Mouse (Mus musculus) spleen, postnatal 36 days (tissue): ENCODE data around the gene Rnf215.
"Not testable (repeated sequence)": the region's sequence is repeated elsewhere in the genome, so short reads cannot be mapped to it uniquely, and the experiment has no call there.

Experiments used
- DNase-seq, 2 experiments: peaks; one replicate each; pipeline ENCODE4 v3.0.0; 2022; ENCODE audit warnings: low spot score in 2 of 2, mixed read lengths in 1 of 2

Rnf215 gene

GRCm38 (mm10) chr11:4147098-4147497 lies 12.1 kb downstream of the Rnf215 start:
- no peak for DNase-seq

GRCm38 (mm10) chr11:4148120-4148519 lies 13.1 kb downstream of the Rnf215 start:
- DNase-seq, result no peak

GRCm38 (mm10) chr11:4148536-4149156 lies 13.6 kb downstream of the Rnf215 start:
- no peak for DNase-seq

GRCm38 (mm10) chr11:4149886-4150285 lies 14.9 kb downstream of the Rnf215 start:
- DNase-seq, result no peak

GRCm38 (mm10) chr11:4153694-4154093 lies 18.7 kb downstream of the Rnf215 start:
- no peak for DNase-seq

- DNase-seq, result no peak
Observed at GRCm38 (mm10) chr11:4155641-4156040, 20.6 kb downstream of the Rnf215 start.

- no peak for DNase-seq
Observed at GRCm38 (mm10) chr11:4158676-4159075, 23.7 kb downstream of the Rnf215 start.

GRCm38 (mm10) chr11:4159808-4160708 lies 25.1 kb downstream of the Rnf215 start, which contains the start of the genes Ccdc157 and Sf3a1:
Gene Ccdc157, minus strand, starts transcription at chr11:4160293.
Gene Sf3a1, plus strand, starts transcription at chr11:4160350.
- DNase-seq, result peak; percentile 93

GRCm38 (mm10) chr11:4160758-4161480 lies 25.9 kb downstream of the Rnf215 start:
- DNase-seq, result no peak

GRCm38 (mm10) chr11:4164701-4165100 lies 29.7 kb downstream of the Rnf215 start:
- no peak for DNase-seq

GRCm38 (mm10) chr11:4166467-4167090 lies 31.6 kb downstream of the Rnf215 start:
- no peak for DNase-seq

GRCm38 (mm10) chr11:4174586-4174985 lies 39.6 kb downstream of the Rnf215 start:
- no peak for DNase-seq

GRCm38 (mm10) chr11:4177716-4178115 lies 42.7 kb downstream of the Rnf215 start:
- DNase-seq, result no peak

GRCm38 (mm10) chr11:4182061-4182460 lies 47.1 kb downstream of the Rnf215 start:
- no peak for DNase-seq

GRCm38 (mm10) chr11:4183511-4183910 lies 48.5 kb downstream of the Rnf215 start:
- no peak for DNase-seq

- DNase-seq, result no peak
Observed at GRCm38 (mm10) chr11:4184251-4184952, 49.4 kb downstream of the Rnf215 start.

- not testable (repeated sequence) for DNase-seq
Observed at GRCm38 (mm10) chr11:4185480-4185879, 50.5 kb downstream of the Rnf215 start.

GRCm38 (mm10) chr11:4186486-4187317 lies 51.7 kb downstream of the Rnf215 start, which contains the start of gene Tbc1d10a:
Gene Tbc1d10a, plus strand, starts transcription at chr11:4186789.
- peak; percentile 99 for DNase-seq

- no peak for DNase-seq
Observed at GRCm38 (mm10) chr11:4187318-4187700, 52.3 kb downstream of the Rnf215 start.

GRCm38 (mm10) chr11:4189182-4189581 lies 54.2 kb downstream of the Rnf215 start:
- no peak for DNase-seq
